Mouse (Mus musculus): Measurements from ENCODE around the gene Slc5a8. TPM values are rescaled to one million over a fixed set of nuclear protein-coding genes. Genes with fewer than 3 reads are reported as not detected.

The Slc5a8 gene
- polyA plus RNA-seq (2012; rRNA removed), result 54.4 and 58.5 TPM in 2 replicates

DNA sequence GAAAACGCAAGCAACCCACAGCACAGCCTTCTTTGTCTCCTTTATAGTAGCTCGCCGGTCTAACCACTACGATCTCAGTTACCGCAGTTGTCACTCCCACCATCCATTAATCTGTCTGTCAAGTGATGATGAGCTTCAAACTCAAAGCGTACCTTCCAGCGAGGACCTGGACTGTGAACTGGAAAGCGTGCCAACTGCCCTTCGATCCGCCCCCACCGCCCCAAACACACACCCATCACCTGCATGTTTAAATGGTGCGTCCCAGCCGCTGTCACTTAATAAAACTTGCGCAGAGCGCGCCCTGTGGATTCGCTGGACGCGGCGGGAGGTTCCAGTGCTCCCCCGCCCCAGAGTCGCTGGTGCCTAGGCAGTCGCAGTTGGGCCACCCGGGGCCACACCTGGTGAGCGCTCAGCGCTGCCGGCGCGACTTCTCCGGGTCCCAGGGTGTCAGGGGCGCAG, at the start of gene Slc5a8:
Gene Slc5a8, plus strand, starts transcription at position 361 of the 459 bp plus-strand sequence.

Other genes with a start within 250 kb of the Slc5a8 start
- 0.07 TPM in 1 of 2 replicates, not detected in the other for gene Spic, start 201.0 kb upstream of the Slc5a8 start, polyA plus RNA-seq (2012; rRNA removed)
- gene Arl1, start 155.1 kb upstream of the Slc5a8 start, polyA plus RNA-seq (2012; rRNA removed), result 29.2 and 34.2 TPM in 2 replicates
- 9.7 and 13.7 TPM in 2 replicates for gene Utp20, start 59.2 kb upstream of the Slc5a8 start, polyA plus RNA-seq (2012; rRNA removed)